Mouse (Mus musculus): ENCODE measurements at regions not wholly inside any gene's neighbourhood (a gene's known extent, or its start where the extent isn't known, plus 50 kb on each side); places are given as distances from the start of the nearest gene placed in this dataset.

DNA sequence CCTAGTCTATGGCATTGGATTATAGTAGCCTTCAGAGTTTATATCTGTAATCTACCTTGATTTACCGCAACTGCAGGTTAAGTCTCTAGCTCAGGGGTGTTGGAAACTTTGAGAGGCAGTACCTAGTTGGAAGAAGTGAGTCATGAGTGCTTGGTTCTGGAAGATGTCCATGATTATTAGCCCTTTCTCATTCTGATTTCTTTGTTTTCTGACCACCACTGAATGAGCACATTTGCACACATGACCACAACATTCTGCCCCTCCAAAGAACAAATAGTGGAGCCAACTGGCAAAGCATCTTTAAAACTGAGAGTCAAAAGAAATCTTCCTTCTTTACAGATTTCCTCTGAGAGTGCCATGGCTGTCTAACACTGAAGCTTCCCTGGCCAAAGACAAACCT lies 95.5 kb upstream of the Dcn start:
- no peak for DNase-seq (ENCODE audit: low spot score in 2 of 2)

DNA sequence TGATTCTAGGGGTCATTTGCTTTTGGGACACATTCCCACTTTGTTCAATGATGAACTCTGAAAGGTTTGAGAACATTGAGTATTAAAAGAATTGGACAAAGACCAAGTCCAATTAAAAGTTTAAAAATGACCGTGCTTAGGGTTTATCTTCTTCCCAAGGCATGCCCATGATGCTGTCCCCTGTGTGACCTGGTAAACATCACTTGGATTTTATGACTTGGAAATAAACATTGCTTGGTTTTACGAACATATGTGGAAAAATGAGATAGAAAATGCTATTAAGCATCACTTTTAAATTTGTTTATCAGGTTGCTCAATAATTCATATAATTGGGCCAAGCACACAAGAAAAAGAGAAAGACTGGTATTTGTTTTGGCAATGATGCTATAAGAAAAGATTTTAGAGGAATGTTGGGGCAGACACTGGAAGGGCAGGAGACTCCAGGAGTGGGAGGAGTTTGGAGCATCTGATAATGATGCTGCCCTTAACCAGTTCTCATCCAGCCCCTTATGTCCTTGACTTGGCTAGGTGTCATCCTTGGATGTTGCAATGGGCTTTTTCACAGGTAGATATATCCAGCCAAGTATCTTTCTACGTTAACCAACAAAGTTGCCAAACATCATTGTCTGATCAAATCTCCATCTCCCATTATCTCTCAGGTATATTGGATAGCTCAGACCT lies 92.1 kb upstream of the Dcn start:
- DNase-seq (ENCODE audit: low spot score in 2 of 2): no peak

DNA sequence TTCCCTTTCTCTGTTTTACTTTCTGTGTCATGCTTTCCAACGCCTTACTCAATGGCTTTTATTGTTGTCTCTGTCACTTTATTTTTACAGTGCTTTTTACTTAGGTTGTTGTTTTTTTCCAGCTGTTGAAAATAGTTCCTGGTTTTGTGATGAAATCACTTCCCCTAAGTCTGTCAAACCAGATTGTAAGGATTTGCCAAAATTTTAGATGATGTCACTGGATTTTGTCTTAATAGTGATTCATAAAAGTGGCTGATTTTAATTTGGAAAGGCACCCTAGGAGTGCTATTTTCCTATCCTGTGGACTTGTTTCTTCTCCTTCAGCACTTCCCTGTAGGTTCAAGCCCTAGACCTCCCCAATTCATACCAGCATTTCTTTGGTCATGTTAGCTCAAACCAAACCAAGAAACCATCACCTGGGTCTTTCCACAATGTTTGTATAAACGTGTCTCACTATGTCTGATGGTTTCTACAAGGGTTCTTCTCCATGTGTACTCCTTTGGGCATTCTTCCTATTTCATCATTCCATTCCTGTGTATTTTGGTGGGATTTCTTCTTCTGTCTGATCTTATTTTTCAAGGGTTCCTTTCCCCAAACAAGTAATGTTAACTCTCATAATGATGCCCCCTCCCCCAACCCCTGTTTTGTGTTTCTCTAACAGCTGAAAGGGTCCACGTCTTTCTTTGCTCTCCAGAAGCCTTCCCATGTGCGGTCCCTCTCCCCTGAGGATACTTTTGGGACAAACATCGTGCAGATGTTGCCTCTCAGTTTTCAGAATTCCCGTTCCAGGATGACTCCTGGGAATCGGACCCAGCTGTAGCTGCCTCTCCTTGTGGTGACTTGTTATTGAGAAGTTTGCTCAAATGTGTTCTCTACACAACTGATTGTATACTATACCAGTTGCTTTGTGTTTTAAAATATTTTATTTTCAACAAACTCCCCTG lies 89.5 kb upstream of the Dcn start:
- no peak for DNase-seq (ENCODE audit: low spot score in 2 of 2)

DNA sequence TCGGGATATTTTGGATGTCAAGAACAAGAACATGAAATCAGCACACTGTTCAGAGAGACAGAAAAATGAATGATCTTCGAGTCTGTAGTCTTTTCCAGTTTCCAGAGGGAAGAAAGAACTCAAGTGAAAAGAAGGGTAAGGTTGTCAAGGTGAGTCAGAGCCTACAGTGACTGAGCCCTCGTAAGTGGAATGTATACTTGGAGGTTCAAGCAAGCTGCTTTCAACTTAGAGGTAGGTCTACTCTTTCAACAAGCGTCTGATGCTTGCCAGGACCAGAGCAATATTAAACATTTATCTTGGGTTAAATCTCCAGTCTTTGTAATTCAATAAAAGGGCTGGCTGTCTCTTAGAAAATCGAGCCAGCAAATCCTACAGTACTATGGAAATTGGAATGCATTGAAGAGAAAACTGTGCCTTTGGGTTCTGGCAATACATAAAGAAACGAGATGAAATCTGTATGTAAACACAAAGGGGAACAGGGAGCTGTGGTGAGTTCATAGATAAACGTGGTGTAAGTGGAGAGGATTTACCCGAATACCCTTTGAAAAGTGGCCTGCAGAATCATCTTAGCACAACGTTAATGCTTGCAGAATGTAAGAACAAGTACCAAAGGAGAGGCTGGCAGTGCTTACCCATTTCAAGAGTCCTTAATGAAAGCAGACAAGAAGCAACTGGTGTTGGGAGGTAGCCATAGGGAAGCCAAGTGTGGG lies 82.2 kb upstream of the Dcn start:
- DNase-seq (ENCODE audit: low spot score in 2 of 2): no peak

DNA sequence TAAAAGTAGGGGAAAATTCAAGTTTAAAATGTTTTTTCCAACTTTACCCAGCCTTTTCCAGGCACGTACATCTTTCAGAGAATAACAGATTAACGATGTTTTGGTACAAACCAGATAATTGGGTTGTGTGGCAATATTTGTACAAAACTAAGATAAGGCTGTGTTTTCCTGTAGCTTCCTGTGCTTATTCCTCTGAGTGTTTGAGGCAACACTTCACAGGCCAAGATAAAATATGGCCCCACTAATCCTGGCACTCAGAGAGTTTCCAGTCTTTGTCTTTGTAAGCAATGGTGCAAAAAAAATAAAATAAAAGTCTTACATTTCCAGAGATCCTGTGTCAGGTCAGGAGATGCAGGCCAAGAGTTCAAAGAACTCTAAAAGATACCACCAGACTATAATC lies 81.5 kb upstream of the Dcn start:
- no peak for DNase-seq (ENCODE audit: low spot score in 2 of 2)

DNA sequence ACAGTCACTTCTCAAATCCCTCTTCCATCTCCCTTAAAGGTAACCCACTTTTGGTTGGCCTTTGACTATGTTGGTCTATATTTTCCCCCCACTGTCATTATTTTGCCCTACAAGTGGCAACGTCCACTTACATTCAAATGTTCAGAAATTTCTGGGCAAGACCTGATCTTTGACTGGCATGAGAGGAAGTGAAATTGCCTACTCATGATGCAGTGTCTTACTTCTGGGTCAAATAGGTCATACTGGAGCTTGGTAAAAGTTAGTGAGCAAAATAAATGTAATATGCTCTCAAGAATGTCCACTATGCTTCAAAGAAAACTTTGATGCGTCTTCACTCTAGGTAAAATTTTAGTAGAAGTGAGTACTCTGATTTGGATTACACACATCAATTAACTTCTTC lies 76.9 kb upstream of the Dcn start:
- no peak for DNase-seq (ENCODE audit: low spot score in 2 of 2)

DNA sequence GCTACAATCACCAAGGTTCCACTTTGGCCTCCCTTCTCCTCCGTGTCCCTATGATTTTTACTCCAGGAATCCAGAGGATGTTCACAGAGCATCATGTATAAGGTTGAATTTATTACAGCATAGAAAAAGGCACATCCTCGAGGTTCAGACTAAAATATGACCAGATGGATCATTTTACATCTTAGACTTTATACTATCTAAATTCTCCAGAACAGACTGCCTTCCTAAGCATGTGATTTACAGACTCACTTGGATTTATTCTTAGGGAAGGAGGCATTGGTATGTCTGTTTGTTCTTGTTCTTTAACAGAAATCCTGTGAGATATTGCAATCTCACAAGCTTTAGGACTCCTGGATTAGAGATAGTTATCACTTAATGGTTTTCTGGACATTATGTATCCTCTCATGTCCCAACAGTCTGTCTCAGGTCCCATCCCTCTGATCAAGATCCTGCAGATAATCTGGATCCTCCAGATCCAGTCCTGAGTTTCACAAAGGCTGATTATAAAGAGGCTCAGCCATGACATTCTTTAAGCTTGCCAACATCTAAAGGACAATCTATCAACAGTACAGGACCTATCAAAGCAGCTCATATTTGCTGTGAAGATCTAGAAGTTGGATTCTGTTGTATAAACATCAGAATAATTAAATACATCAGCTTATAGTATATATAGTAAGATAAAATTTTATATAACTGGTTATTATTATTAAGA lies 75.2 kb upstream of the Dcn start:
- DNase-seq (ENCODE audit: low spot score in 2 of 2): no peak

DNA sequence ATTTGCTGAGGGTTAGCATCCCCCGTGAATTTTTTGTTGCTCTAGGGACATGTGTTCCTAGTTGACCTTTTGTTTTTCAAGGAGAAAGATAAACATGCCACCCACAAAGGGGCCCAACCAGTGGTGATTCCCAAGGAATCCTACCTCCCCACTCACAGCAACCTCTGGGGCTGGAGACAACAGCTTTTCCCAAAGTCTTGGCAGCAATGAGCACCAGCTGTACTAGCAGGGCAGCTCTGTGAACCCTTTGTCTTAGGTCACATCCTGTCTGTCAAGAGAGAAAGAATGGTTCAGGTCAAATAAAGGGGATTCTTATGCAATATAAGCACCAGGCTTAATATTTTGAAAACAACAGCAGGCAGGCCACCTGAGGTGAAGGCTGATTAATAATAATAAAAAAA lies 70.2 kb upstream of the Dcn start:
- DNase-seq (ENCODE audit: low spot score in 2 of 2): peak in 1 of 2 experiments; percentile 20

DNA sequence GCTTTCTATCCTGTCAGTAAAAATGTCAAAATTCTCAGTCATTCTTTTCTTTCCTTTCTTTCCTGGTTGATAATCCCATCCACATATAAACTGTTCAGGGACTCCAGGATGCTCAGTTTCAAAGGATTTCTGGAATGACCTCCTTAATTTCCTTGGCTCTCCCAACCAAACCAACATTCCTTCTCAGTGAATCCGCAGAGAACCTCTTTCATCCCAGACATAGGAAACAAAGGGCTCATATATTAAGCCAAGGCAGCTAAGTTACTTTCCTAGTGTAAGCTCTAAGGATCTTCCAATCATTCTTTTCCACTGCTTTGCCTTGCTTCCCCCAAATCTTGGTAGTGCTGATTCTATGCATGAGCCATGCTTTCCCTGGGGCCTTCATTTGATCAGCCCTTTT lies 69.5 kb upstream of the Dcn start:
- DNase-seq (ENCODE audit: low spot score in 2 of 2): no peak

DNA sequence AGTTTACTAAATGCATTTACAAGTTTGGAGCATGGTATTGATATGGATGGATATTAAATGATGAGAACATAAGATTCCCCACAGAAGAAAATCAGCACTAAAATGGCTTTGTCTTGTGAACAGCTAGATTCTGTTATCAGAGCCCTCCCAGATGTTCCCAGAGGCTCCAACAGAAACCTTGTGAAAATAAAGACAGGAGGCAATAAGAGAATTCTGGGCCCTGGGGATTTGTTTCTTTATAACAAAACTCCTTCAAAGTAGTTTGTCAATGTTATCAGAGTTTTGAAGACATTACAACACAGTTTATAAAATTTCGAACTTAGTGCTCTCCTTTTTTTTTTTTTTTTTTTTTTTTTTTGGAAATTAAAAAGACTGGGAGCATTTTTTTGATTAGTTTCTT lies 56.8 kb upstream of the Dcn start:
- DNase-seq (ENCODE audit: low spot score in 2 of 2): no peak

DNA sequence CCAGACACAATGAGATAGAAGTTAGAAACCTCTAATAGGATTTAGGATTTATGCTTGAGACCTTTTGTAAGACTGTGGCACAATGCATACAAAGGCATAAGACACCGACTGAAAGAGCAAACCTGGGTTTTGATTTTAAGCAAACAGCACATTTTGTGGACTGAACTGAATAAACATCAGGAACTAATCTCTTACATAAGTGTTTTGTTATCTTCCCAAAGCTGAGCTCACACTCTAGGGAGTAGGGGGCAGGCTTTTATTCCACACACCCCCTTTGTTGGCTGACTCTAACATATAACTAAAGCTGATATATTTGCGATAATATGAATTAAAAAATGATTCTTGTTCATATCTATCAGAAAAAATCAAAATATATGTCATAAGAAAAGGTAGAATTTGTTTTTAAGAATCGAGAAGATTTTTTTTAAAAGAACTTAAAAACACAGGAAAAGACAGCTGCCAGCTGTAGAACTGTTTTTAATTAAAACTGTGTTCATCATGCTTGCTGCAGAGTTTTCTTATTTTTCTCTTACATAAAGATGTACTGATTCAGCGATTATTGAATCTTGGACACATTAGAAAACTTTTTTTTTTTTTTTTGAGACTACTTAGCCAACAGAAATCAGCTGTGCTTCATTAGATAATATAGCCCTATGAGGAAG lies 56.2 kb upstream of the Dcn start:
- DNase-seq (ENCODE audit: low spot score in 2 of 2): no peak
